Mouse (Mus musculus): Measurements from ENCODE around the gene Hoxd11.

The Hoxd11 gene

DNA sequence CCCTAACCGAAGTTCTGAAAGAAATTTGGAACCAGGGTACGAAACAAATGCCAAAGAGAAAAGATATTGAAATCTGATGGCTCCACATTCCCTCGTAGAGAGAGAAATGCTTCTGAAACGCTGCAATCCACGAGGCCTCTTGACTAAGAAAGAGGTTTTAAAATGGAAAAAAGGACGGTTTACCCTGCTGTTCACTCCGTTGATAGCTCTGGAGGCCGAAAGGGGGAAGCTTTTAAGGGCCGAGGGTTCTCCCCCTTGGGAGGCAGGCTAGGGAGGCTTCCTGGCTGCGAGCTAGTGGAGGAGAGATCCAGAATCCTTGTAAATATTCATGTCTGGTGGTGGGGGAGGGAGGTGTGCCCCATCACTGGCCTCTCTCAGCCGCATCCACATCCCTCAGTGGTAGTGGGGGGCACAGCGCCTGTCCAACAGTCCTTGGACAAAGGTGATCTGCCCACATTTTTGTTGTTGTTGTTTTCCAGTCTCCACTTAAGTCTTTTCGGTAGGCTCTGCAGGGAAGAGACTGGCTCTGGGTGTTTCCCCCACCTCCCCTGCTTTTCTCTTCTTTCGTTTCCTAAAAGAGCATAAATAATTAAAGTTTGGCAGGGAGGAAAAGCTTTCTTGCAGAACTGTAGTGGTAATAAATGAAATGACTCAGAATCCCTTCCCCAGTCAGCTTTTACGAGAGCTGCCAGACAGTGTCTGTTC, at the start of gene Hoxd11:
Gene Hoxd11, plus strand, starts transcription at position 667 of the 705 bp plus-strand sequence.
- DNase-seq (ENCODE audit: low spot score in 2 of 2) = no peak

DNA sequence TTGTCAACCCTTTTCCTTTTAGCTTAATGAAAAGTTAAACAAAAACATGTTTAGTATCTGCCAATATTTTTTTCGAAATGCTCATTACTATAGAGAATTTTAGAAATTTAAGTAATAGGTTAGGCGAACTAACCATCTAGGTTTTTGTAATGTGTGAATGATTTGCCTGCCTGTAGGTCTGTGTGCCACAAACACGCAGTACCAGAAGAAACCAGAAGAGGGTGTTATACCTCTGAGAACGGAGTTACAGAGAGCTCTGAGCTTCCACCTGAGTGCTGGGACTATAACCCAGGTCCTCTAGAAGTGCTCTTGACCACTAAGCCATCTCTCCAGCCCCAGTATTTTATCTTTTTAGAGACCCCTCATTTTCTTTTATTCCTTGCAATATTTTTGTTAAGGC, 43.9 kb upstream of the Hoxd11 start:
- no peak for DNase-seq (ENCODE audit: low spot score in 2 of 2)

DNA sequence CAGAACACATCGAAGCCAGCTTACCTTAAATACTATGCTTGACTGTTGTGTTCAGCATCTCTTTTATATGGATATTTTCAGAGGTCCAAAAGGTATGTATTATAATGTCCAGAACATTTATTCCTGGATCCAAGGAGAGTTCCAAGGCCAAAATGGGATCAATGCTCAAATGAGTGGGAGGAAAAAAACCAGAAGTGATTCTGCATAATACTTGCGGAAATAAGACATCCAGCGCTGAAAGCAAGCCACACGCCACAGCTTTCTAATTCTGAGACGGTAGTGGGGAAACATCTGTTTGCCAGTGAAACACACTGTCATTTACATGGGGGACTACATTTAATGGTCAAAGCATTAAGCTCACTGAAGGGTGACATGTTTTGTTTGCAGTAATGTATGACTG, 36.9 kb upstream of the Hoxd11 start:
- DNase-seq (ENCODE audit: low spot score in 2 of 2) = no peak

DNA sequence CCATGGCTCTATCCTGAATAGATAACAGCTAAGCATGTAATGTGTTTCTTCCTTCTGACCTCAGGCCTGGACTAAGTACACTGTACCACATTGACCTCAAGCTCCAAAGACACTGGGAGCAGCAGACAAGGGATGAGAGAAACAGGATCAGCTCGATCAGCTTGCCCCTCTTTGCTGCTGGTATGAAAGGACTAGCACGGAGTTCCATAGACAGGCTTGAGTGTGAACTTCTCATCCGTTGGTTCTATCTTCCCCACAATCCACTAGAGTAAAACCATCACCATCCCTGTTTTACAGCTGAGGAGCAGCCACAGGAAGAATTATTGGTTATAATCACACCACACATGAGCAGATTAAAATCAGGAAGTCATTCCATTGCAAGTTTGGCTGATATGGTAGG, 33.7 kb upstream of the Hoxd11 start:
- no peak for DNase-seq (ENCODE audit: low spot score in 2 of 2)

DNA sequence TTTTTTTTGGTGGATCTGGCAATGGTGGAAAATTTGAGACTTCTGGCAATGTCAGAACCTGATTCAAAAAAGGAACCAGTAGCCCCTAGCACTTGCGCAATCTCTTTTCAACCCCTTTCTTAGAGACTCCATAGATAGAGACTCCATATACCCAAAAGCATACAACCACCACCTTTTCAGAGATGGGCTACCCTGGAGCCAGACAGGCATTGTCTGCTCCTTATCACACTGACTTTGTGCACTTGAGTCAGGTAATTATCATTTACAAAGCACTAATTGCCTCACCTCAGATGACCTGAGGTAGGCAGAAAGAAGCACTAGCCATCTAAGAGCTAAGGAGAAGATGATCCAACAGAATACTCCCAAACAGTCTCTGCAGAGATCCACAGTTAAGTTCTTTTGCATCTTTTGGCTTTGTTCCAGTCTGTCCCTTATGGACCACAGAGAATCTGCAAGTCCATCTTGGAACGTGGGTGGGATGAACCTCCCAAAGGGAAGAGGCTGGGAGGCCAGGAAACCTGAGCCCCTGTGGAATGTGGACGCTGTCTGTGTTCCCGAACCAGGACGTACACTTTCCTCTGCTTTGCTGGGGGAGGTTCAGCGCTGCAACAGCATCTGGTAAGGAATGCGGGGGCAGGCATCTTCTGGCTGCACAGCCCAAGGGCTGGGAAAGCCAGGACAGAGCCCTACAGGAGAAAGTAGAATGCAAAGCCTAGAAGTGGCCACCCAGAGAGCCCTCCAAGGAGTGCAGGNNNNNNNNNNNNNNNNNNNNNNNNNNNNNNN, 32.1 kb upstream of the Hoxd11 start:
- DNase-seq (ENCODE audit: low spot score in 2 of 2) = no peak

DNA sequence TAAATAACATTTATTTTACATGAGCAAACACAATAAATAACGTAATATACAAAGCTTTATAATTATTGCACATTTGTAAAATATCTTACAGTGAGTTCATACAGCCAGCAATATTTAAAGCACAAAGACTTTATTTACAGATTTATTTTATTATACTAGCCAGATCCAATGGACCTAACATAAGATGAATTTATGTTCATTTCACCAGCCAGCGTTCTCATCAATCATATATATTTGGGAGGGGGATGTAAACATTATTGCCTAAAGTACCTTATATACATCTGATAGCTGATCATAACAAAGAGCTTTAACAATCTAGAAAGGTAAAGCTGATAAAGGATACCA, 26.4 kb upstream of the Hoxd11 start:
- DNase-seq (ENCODE audit: low spot score in 2 of 2) = no peak

DNA sequence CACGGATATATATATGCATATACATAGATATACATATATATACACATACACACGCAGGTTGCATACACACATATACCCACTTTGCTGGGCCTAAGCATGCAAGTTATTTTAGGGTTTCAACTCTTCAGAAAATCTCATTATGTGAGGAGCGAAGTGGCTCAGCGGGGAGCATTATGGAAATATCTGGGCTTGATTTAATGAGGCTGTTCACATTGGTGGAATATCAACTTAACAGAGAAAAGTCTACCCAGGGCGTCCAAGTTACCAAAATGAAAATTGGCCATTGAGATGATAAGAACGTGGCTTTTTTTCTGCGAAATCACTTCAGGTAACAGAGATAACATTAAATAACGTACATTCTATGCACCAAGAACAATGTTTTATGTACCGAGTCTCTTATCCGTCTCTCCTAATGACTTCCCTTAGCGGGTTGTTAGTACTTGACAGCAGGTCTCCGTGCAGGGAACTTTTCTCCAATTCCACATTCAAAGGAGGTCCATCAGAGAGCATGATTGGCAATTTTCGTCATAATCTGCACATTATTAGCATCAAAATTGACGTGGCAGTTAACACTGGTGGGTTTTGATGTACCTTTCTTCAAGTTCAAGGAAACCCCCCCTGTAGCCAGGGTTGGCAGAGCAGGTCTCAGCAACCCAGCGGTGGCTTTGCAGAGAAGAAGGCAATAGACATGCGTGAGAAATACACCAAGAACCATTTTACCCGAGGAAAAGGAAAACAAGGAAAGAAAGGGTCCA, 25.4 kb upstream of the Hoxd11 start:
- DNase-seq (ENCODE audit: low spot score in 2 of 2) = no peak

DNA sequence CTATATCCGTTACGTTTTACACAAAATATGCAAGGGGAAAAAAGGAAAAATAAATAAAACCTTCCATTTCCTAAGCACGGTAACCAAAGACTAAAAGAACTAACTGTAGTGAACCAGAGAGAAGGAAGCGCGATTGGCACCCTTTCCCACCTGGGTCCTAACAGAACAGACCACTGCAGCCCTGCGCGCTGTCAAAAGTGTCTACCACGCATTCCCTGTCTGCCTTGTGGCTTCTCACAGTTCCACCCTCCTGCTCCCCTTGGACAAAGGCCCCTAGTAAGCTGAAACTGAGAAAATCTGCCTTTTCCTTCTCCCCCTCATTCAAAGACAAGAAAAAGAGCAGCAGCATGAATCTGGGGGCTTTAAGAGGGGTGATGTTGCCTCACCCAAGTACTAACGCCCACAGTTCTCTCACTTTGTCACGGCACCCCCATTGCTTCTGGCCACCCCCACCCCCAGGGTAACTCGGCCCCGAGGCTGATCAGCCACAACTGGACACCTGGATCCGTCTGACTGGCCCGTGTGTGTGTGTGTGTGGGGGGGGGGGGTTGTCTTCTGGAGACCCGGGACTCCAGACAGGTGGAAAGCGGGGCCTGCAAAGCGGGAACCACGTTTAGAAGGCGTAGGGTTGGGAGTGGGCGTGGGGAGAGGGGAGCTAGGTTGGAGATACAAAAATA, 24.5 kb upstream of the Hoxd11 start:
- DNase-seq (ENCODE audit: low spot score in 2 of 2) = no peak

DNA sequence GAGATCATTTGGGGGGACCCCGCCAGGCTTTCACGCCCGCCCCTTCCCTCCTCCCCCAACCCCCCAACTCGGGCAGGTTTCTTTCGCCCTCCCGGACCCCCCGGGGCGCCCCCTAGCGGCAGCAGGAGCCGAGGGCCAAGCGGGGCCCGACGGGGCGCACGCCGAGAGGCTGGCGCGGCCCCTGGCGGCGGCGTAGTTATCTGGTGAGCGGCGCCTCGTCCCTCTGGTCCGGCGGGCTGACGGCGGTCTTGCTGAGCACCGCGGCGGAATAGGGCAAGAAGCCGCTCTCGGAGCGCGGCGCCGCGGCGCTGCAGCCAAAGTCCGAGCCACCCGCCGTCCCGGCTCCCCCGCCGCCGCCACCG, 24.0 kb upstream of the Hoxd11 start:
- DNase-seq (ENCODE audit: low spot score in 2 of 2) = no peak

DNA sequence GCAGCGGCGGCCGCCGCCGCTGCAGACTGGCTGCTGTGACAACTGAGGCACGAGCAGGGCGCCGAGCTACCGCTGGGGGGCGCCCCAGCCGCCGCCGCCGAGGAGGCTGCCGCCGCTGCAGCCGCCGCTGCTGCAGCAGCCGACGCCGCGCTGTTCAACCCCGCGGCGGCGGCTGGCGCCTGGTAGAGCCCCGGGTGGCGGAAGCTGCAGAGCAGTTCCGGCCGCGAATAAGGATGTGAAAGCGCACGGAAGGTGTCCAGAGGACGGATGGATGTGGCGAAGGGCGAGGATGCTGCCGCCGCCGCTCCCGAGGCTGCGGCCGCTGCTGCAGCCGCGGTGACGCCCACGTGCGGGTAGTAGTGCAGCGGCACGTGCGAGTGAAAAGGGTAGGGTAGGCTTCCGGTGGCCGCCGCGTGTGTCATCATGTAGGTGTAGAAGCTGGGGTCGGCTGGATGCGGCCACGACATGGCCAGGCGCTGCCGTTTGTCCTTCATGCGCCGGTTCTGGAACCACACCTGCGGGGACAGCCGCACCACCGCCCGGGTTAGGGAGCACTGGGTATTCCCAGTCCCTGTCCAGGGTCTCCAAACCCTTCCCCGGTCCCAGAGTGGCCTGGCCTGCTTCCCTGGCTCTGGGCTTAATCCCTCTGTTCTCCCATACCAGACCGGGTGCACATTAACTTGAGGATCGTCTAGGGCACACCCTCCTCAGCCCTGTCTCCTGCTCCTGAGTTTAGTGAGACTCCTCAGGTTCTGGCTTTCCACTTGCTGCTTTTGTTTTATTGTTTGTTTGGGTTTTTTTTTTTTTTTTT, 23.3 kb upstream of the Hoxd11 start:
- no peak for DNase-seq (ENCODE audit: low spot score in 2 of 2)

DNA sequence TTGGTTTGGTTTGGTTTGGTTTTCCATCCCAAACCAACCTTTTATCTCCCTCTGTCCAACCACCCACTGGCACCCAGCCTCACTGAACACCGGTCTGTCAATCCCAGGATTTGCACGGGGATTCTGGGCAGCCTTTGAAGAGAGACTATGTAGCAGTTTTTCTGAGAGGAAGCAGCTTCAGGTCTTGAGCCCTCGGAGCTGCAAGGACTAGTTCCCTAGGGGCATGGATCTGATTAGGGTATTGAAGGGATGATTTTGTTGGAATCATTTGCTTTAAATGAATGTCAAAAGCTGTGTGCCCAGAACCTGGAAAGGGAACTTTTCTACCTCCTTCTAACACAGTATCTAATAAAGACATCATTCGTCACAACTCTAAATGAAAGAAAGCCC, 22.7 kb upstream of the Hoxd11 start:
- no peak for DNase-seq (ENCODE audit: low spot score in 2 of 2)

DNA sequence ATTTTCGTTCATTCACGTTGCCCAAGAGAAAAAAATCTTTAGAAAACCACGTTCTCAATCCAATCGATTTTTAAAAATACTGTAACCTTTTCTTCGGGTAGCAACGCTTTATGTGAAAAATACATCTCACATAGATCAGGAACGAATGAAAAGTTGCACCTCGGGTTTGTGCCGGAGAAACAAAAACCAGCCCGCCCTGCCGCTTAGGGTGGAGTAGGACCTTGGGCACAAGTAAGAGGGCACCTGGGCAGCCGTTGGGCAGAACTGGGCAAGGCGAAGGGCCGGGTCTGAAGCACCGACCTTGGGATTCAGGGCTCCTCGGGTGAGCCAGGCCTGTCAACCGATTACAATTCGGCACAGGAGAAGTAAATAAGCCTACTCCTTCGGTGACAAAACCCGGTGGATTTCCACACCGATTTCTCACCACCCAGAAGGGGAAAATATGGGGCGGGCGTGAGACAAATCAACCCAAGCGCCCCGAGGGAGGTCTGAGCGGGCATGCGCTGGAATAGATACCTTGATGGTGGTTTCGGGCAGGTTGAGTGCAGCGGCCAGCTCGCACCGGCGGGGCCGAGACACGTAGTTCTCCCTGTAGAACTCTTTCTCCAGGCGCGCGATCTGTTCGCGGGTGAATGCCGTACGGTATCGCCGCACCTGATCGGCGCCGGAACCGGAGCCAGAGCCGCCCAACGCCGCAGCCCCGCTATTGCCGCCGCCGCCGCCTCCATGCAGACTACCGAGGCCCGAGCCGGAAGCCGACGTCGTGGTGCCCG, 21.9 kb upstream of the Hoxd11 start:
- no peak for DNase-seq (ENCODE audit: low spot score in 2 of 2)

DNA sequence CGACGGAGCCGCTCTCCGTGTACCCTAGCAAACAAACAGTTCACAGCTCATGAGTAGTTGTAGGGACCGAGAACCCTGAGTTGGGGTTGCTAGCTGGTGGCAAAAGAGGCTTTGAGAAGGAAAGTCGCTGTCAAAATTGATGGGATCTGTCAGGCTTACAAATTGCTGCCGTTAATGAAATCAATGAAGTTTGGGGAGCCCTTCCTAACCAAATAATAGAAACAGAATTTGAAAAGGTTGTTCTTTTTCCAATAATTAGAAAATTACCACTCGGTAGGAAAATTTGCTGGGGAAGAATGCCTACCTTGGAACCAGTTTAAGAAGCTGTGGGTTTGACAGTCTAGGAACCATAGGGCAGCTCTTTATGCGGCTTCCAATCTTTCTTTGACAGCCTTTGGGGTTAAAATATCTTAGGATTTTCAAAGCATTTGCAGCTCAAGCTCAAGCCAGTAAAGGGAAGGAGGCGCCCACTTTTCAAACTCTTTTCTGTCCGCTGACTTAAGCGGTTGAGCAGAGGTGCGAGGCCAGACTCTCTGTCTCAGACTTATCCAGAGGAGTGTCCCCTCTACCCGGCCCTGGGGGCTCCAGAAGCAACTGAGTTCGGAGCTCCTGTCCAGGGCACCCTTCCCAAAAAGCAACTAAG, 21.2 kb upstream of the Hoxd11 start:
- no peak for DNase-seq (ENCODE audit: low spot score in 2 of 2)

DNA sequence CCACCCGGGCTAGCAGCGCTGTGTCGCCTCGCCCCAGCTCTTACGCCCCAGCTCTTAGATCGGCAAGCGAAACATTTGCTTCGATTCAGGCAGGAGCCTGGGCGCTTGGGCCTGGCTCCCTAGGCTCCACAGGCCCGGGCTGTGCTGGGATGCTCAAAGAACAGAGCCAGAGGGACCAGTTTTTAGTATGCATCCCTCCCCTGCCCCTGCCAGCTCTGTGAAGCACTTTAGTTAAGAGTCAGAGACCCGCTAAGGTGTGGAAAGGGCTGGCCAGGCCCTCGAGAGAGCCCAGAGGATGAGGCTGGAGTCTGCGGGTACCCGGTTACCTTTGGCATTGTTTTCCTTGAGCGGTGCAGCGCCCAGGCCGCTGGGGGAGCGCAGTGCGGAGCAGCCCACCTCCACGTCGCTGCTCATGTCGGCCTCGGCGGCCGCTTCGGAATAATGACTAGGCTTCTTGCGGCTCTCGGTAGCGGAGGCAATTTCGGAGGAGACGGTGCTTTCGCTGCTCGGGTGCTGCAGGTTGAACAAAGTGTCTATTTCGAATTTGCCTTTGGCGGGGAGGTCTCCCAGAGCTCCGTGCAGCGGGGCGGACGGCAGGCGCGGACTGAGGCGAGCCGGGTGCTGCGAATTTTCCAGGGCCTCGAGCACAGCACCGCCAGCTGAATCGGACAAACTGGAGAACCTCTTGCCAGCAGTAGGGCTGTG, 20.5 kb upstream of the Hoxd11 start:
- DNase-seq (ENCODE audit: low spot score in 2 of 2) = no peak

DNA sequence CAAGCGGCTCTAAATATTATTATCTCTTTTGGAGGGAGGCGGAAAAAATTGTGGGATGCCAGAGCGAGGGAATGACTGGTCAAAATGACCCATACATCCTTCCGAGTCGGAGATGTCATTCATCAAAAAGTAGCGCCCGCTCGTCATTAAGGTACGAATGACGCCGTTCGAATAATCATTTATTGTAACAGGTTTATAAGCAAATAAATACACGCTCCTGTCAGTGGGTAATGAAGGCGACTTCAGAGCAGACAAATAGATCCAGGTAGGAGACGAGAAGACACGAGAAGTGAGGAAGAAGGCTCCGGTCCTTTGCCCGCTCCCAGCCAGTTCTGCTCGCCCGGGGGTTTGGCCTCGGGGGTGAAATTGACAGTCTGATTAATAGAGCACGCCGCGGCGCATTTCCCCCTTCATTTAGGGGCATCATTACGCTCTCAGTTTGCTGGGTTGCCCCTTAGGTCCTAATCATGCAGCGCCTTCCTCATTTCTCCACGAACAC, 19.8 kb upstream of the Hoxd11 start, which contains the start of gene Evx2:
Gene Evx2, minus strand, starts transcription at position 51 of the 499 bp plus-strand sequence.
- no peak for DNase-seq (ENCODE audit: low spot score in 2 of 2)

DNA sequence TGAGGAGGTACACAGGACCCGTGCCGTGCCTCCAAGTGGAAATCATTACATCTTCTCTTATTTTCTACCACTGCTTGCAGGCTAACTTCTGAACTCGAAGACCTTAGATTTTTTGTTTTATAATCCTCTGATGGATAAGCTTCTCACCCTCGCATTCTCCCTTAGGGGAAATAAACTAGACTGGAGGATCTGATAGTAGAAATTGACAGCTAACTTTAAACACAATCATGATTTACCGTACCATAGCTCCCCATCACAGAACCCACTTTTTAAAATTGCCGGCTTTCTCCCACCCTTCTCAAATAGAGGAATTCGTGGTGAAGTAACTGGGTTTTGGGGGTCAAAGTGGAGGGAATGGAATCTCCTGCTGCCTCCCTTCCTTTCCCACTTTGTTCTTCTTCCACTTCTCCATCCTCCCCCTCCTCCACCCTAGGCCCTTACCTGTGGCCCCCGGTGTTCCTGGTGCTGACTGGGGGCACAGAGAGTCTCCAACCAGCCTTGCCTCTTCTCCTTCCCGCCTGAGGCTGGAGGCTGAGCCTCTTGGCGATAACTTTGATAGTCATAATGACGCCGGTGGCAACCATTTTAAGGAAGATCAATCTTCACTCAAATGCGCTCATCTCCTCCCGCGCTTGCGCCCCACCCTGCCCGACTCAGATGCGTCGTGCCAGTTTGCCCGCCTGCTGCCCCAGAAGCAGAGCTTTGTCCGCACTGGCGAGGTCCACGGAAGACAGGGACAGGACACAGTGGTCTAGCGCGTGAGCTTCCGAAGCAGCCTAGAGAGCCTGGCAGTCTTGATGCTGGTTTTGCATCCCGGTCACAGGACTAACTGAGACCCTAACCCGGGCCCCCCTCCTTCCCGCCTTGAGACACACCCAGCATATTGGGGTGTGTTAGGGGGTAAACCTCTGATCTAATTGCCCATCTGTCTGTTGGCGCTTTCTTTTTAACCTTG, 18.7 kb upstream of the Hoxd11 start:
- DNase-seq (ENCODE audit: low spot score in 2 of 2) = no peak

DNA sequence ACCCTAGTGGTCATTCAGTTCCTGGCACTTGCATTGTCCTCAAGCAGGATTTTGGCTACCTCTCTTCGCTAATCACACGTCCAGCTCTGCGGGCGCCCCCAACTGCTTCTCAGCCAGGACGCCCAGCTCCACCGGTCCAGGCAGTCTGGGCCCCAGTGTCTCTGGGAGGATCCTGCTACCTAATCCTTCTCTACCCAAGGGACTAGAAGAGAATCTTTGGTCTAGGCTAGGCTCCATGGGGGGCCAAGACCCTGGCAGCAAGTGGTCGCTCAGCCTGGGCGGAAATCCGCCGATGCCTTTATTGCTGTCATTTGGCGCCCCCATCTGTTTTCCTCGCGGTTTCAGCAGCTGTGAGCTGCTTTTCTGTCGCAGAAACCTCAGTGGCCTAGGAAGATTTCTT, 17.7 kb upstream of the Hoxd11 start:
- DNase-seq (ENCODE audit: low spot score in 2 of 2) = no peak

DNA sequence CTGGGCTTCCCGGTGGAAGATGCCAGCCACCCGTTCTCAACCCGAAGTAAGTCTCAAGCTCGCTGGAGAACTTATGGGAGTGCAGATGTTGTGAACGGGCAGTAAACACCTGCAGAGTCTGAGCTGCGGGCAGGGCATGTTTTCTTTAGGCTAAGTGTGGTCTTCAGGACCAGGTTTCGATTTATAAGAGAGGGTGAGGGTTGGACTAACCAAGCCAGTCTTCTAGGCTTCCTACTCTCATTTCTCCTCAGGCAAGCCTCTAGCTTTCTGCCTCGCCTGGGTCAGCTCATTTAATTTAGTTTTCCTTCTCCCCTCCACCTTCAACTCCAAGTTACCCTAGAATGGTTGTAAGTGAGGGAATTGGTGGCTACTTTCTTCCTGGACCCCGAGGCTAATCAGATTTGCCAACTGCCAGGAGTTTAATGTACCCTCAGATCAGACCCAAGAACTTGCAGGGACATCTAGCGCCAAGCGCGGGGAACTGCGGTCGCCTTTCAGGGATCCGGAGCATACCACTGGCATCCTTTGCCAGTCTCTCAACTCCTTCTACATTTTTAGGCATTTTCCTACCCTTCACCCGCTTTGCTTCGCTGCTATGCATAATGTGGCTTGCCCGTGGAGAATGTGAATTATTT, 15.9 kb upstream of the Hoxd11 start:
- no peak for DNase-seq (ENCODE audit: low spot score in 2 of 2)
